Mouse (Mus musculus): Measurements from ENCODE around the gene Trim9. TPM values are rescaled to one million over a fixed set of nuclear protein-coding genes. Genes with fewer than 3 reads are reported as not detected.

The Trim9 gene
- not detected for total RNA-seq (2023)

DNA sequence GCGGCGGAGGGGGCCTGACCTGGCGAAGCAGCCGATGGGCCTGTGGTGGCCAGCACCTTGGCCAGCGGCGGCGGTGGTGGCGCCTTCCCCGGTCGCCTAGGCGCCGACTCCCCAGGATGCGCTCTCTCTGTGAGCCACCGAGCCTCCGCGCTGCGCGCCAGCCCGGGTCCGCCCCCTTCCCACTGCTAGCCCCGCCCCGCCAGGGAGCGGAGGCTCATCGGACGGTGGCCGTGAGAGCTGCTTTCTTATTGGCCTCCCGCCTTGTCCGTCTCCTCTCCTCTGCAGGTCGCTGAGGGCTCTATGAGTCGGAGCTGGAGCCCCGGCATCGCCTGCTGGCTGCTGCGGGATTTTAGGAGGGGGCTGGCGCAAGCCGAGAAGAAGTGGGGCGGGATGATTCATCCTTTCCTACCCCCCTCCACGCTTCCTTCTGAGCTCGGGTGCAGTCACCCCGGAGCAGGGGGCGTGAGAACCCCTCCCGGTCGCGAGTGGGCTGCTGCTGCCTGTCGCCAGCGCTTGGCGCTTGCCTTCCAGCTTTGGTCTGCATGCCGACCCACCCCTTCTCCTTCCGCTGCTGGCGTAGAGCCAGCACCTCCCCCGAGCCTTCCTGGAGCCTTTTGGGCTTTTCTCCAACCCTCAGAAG lies at the start of gene Trim9:
Trim9 (minus strand) TSS at position 413 of the 640 bp plus-strand sequence.

GRCm38 (mm10) chr12:70231294-70231693 lies 116.1 kb downstream of the Trim9 start, which contains the start of gene Pygl:
Pygl (minus strand) TSS chr12:70231488.

Other genes starting within 250 kb of the Trim9 start
- 10 to 100 TPM; 86.0 to 87.5 TPM for gene Nin, start 233.9 kb downstream of the Trim9 start, total RNA-seq (2023)
- gene Abhd12b, start 193.5 kb downstream of the Trim9 start, total RNA-seq (2023) = not detected
- gene Pygl, start 116.1 kb downstream of the Trim9 start, total RNA-seq (2023) = 1 to 10 TPM; 1.6 to 3.0 TPM
- gene Tmx1, start 105.5 kb upstream of the Trim9 start, total RNA-seq (2023) = 10 to 100 TPM; 28.6 to 30.9 TPM

All from B cell, adult 67 days (primary cell).